Mouse (Mus musculus): ENCODE measurements around the gene Nxnl2. TPM values are rescaled to one million over a fixed set of nuclear protein-coding genes. Genes with fewer than 3 reads are reported as not detected.
A peak's percentile ranks its signal among the peaks of the same experiment; 100 is the strongest.

The Nxnl2 gene
- polyA plus RNA-seq (2015; fragmentation: Nextera tagmentation; extraction: Ambion mirVana), result 0.72 and 2.2 TPM in 2 replicates

DNA sequence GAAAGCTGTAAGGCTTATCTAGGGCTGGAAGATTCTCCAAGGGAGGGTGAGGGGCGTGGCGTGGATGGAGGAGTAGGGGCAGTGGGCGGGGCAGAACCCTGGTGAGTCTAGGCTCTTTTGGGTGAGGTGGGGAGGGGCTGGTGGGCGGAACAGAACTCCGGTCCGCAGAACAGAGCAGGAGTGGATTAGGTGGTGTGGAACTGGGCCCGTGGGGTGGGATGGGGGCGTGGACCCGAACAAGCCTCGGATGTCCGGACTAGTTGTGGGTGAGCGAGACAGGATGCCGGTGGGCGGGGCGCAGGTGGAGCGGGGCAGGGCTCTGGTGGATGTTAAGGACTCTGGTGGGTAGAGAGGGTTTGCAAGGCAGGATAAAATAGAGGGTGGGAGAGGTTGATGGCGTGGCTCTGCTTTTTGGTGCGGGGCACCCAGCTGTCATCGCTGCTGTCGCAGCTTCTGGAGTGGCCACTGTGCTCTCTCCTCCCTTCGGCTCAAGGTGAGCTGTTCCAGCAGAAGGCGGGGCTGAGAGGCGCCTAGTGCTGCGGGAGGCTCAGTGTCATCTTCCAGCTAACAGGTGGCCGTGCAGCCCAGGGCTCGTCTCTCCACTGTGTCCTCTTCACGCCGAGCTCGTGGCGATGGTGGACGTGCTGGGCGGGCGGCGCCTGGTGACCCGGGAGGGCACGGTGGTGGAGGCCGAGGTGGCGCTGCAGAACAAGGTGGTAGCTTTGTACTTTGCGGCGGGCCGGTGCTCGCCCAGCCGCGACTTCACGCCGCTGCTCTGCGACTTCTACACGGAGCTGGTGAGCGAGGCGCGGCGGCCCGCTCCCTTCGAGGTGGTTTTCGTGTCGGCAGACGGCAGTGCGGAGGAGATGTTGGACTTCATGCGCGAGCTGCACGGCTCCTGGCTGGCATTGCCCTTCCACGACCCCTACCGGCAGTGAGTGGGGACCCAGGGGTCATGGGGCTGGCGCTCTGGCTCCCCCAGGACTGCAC, at the start of gene Nxnl2:
Nxnl2 (plus strand) TSS at position 332 of the 990 bp plus-strand sequence.
- peak within 1 kb of the TSS; percentile 47 for H3K9ac ChIP-seq (replicated peaks; ENCODE audit: low read depth, low read length)
- peak within 1 kb of the TSS; percentile 95 for H3K4me2 ChIP-seq (ENCODE audit: low read length)
- H3K9me3 ChIP-seq (ENCODE audit: control insufficient read depth, low read length), result no peaks in the 10 kb centered on the region
- ATAC-seq, result peak; percentile 71
- H3K4me3 ChIP-seq (replicated peaks; ENCODE audit: low read length), result peak within 1 kb of the TSS; percentile 51
- peaks cover 12% of the 10 kb centered on the region for H3K4me1 ChIP-seq (replicated peaks; ENCODE audit: control insufficient read depth, insufficient read depth, low read length)
- H3K36me3 ChIP-seq (ENCODE audit: control insufficient read depth, insufficient read depth), result no peaks in the 10 kb centered on the region
- no peak within 1 kb of the TSS for H3K27ac ChIP-seq (ENCODE audit: low read length)
- under 1% methylated on average over 64 of the region's 64 CpGs for WGBS
- H3K27me3 ChIP-seq (replicated peaks; ENCODE audit: control insufficient read depth, insufficient read depth, low read length), result peaks cover 3% of the 10 kb centered on the region; the same call in 1 of the 2 replicates

GRCm38 (mm10) chr13:51121966-51122365, 48.9 kb upstream of the Nxnl2 start:
- no peak overlapping the region for H3K27ac ChIP-seq (ENCODE audit: low read length)
- no peak for ATAC-seq
- H3K27me3 ChIP-seq (replicated peaks; ENCODE audit: control insufficient read depth, insufficient read depth, low read length), result no peaks in the 10 kb centered on the region
- no peak overlapping the region for H3K4me3 ChIP-seq (replicated peaks; ENCODE audit: low read length)
- no peak overlapping the region for H3K4me2 ChIP-seq (ENCODE audit: low read length)
- no peaks in the 10 kb centered on the region for H3K9me3 ChIP-seq (ENCODE audit: control insufficient read depth, low read length)
- H3K4me1 ChIP-seq (replicated peaks; ENCODE audit: control insufficient read depth, insufficient read depth, low read length), result peaks cover 22% of the 10 kb centered on the region
- WGBS, result 35% methylated on average over 1 of the region's 1 CpGs
- no peak overlapping the region for H3K9ac ChIP-seq (replicated peaks; ENCODE audit: low read depth, low read length)
- H3K36me3 ChIP-seq (ENCODE audit: control insufficient read depth, insufficient read depth), result no peaks in the 10 kb centered on the region

GRCm38 (mm10) chr13:51122771-51123170, 48.1 kb upstream of the Nxnl2 start:
- H3K9me3 ChIP-seq (ENCODE audit: control insufficient read depth, low read length), result no peaks in the 10 kb centered on the region
- H3K4me2 ChIP-seq (ENCODE audit: low read length), result no peak overlapping the region
- ATAC-seq, result no peak
- WGBS, result 80% methylated on average over 8 of the region's 8 CpGs
- no peaks in the 10 kb centered on the region for H3K27me3 ChIP-seq (replicated peaks; ENCODE audit: control insufficient read depth, insufficient read depth, low read length)
- peaks cover 22% of the 10 kb centered on the region for H3K4me1 ChIP-seq (replicated peaks; ENCODE audit: control insufficient read depth, insufficient read depth, low read length)
- H3K27ac ChIP-seq (ENCODE audit: low read length), result no peak overlapping the region
- H3K9ac ChIP-seq (replicated peaks; ENCODE audit: low read depth, low read length), result no peak overlapping the region
- no peaks in the 10 kb centered on the region for H3K36me3 ChIP-seq (ENCODE audit: control insufficient read depth, insufficient read depth)
- H3K4me3 ChIP-seq (replicated peaks; ENCODE audit: low read length), result no peak overlapping the region

- Histone ChIP-seq H3K4me3 (replicated peaks; ENCODE audit: low read length) (no peak overlapping the region), H3K4me2 (ENCODE audit: low read length) (no peak overlapping the region), H3K36me3 (ENCODE audit: control insufficient read depth, insufficient read depth) (peaks cover 6% of the 10 kb centered on the region; the same call in 1 of the 2 replicates), H3K9me3 (ENCODE audit: control insufficient read depth, low read length) (no peaks in the 10 kb centered on the region), H3K9ac (replicated peaks; ENCODE audit: low read depth, low read length) (no peak overlapping the region), H3K4me1 (replicated peaks; ENCODE audit: control insufficient read depth, insufficient read depth, low read length) (peaks cover 2% of the 10 kb centered on the region), H3K27ac (ENCODE audit: low read length) (no peak overlapping the region), H3K27me3 (replicated peaks; ENCODE audit: control insufficient read depth, insufficient read depth, low read length) (no peaks in the 10 kb centered on the region)
- ATAC-seq, result no peak
- 81% methylated on average over 8 of the region's 8 CpGs for WGBS
These were observed 45.5 kb upstream of the Nxnl2 start for GRCm38 (mm10) chr13:51125357-51125756.

DNA sequence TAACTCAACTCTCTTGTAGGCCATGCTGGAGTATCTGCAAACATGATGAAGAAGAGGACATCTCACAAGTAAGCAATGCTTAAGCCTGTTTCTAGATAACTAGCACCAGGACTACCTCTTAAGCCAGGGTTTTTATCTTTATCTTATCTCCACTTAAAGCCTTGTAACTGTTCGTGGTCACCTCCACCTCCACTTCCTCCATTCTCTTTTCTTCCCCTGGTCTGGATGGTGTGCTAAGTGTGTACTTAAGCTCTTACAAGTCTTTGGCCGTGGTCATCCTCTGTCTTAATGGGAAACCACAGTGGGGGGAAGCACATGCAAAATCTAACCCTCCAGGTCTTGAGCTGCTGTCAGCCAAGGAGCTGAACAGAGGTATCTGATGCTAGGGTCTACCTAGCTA, 42.9 kb upstream of the Nxnl2 start:
- H3K27me3 ChIP-seq (replicated peaks; ENCODE audit: control insufficient read depth, insufficient read depth, low read length), result no peaks in the 10 kb centered on the region
- no peaks in the 10 kb centered on the region for H3K9me3 ChIP-seq (ENCODE audit: control insufficient read depth, low read length)
- H3K4me2 ChIP-seq (ENCODE audit: low read length), result no peak overlapping the region
- no peak for ATAC-seq
- no peak overlapping the region for H3K27ac ChIP-seq (ENCODE audit: low read length)
- 96% methylated on average over 2 of the region's 2 CpGs for WGBS
- no peak overlapping the region for H3K4me3 ChIP-seq (replicated peaks; ENCODE audit: low read length)
- H3K4me1 ChIP-seq (replicated peaks; ENCODE audit: control insufficient read depth, insufficient read depth, low read length), result no peaks in the 10 kb centered on the region
- no peak overlapping the region for H3K9ac ChIP-seq (replicated peaks; ENCODE audit: low read depth, low read length)
- H3K36me3 ChIP-seq (ENCODE audit: control insufficient read depth, insufficient read depth), result peaks cover 6% of the 10 kb centered on the region; the same call in 1 of the 2 replicates

DNA sequence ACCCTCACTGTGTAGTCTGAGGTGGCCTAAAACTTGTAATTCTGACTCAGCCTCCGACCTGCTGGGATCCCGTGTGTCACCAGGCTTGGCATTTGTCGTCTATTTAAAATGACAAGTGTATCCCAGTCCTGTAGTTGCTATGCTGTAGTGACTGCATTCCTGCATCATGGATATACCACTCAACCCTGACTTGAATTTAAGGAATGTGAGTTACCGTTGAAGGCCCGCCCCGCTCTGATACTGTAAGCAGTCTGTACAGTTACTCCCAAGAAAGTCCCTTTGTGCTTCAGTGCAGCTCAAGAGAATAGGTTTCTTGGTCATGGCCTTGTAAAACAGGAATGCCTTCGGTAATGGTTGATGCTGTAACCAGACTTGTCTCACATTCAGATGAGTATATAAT, 42.4 kb upstream of the Nxnl2 start:
- no peak overlapping the region for H3K4me2 ChIP-seq (ENCODE audit: low read length)
- H3K27ac ChIP-seq (ENCODE audit: low read length), result no peak overlapping the region
- WGBS, result 93% methylated on average over 7 of the region's 7 CpGs
- peaks cover 6% of the 10 kb centered on the region; the same call in 1 of the 2 replicates for H3K36me3 ChIP-seq (ENCODE audit: control insufficient read depth, insufficient read depth)
- no peaks in the 10 kb centered on the region for H3K9me3 ChIP-seq (ENCODE audit: control insufficient read depth, low read length)
- H3K9ac ChIP-seq (replicated peaks; ENCODE audit: low read depth, low read length), result no peak overlapping the region
- H3K27me3 ChIP-seq (replicated peaks; ENCODE audit: control insufficient read depth, insufficient read depth, low read length), result no peaks in the 10 kb centered on the region
- H3K4me1 ChIP-seq (replicated peaks; ENCODE audit: control insufficient read depth, insufficient read depth, low read length), result no peaks in the 10 kb centered on the region
- H3K4me3 ChIP-seq (replicated peaks; ENCODE audit: low read length), result no peak overlapping the region
- no peak for ATAC-seq

DNA sequence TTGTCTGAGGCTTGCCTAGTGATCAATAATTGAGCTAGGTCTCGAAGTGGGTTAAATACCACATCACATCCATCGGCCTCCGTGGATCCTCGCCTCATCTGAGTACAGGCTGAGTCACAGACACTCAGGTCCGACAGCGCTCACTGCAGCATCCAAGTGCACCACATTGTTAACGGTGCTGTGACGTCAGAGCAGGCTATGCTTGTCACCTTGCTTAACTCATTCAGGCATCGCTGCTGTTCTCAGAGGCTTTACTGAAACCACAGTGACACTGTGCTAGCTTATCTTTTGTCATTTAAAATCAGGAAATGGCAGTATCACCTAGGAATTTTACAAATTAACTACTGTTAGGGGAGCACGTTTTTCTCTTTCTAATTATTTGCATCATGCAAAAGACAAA, 39.6 kb upstream of the Nxnl2 start:
- Histone ChIP-seq H3K36me3 (ENCODE audit: control insufficient read depth, insufficient read depth) (peaks cover 8% of the 10 kb centered on the region; the same call in 1 of the 2 replicates), H3K4me2 (ENCODE audit: low read length) (no peak overlapping the region), H3K4me3 (replicated peaks; ENCODE audit: low read length) (no peak overlapping the region), H3K9ac (replicated peaks; ENCODE audit: low read depth, low read length) (no peak overlapping the region), H3K9me3 (ENCODE audit: control insufficient read depth, low read length) (no peaks in the 10 kb centered on the region), H3K27me3 (replicated peaks; ENCODE audit: control insufficient read depth, insufficient read depth, low read length) (no peaks in the 10 kb centered on the region), H3K27ac (ENCODE audit: low read length) (no peak overlapping the region), H3K4me1 (replicated peaks; ENCODE audit: control insufficient read depth, insufficient read depth, low read length) (no peaks in the 10 kb centered on the region)
- WGBS, result 85% methylated on average over 10 of the region's 10 CpGs
- ATAC-seq, result no peak

DNA sequence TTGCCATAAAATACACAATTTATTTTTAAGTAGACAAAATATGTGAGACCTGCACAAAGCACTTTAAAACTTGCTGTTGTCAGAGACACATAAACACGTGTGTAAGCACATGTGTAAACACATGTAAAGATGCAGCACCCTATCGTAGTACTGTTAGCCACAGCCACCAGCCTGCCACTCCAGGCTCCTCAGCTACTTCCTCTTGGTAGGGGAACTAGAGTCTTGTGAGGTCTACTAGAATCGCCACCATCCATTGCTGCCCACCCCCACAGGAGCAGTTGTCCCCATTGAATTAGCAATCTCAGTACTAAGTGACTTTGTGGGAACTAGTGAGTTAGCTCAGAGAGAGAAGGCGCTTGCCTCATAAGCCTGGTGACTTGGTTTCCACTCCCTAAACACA, 34.5 kb upstream of the Nxnl2 start:
- H3K27me3 ChIP-seq (replicated peaks; ENCODE audit: control insufficient read depth, insufficient read depth, low read length), result no peaks in the 10 kb centered on the region
- no peak for ATAC-seq
- 90% methylated on average over 4 of the region's 4 CpGs for WGBS
- H3K9ac ChIP-seq (replicated peaks; ENCODE audit: low read depth, low read length), result no peak overlapping the region
- peaks cover 11% of the 10 kb centered on the region for H3K36me3 ChIP-seq (ENCODE audit: control insufficient read depth, insufficient read depth)
- no peaks in the 10 kb centered on the region for H3K4me1 ChIP-seq (replicated peaks; ENCODE audit: control insufficient read depth, insufficient read depth, low read length)
- H3K4me2 ChIP-seq (ENCODE audit: low read length), result no peak overlapping the region
- H3K9me3 ChIP-seq (ENCODE audit: control insufficient read depth, low read length), result no peaks in the 10 kb centered on the region
- H3K4me3 ChIP-seq (replicated peaks; ENCODE audit: low read length), result no peak overlapping the region
- no peak overlapping the region for H3K27ac ChIP-seq (ENCODE audit: low read length)

DNA sequence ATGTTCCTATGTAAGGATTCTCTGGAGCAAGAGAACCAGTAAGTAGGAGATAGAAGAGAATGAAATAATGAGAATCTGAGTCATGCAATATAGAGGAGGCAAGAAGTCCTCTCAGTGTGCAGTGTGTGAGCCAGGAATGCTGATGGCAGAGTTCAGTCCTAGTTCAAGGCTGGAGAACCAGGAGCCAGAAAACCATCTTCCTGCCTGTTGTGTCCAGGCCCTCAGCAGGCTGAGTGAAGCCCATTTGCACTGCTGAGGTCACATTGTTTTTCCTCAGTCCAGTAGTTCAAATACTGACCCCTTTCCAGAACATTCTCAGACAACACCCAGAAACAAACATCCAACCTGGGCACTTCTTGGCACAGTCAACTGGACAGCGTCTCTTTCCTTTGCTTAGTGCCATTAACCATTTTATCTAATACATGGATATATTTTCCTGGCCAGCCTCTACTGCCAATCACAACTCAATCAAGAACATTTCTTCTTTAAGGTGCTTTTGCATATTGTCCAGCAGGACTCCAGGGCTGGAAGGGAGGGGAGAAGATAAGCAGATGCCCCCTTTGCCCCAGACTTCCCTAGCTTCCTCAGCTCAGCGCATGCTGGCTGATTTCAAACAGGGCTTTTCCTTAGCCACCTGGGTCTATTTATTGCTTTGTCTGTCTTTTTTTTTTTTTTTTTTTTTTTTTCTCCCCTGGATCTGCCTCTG, 33.7 kb upstream of the Nxnl2 start:
- Histone ChIP-seq H3K36me3 (ENCODE audit: control insufficient read depth, insufficient read depth) (peaks cover 11% of the 10 kb centered on the region), H3K9me3 (ENCODE audit: control insufficient read depth, low read length) (no peaks in the 10 kb centered on the region), H3K4me2 (ENCODE audit: low read length) (no peak overlapping the region), H3K27me3 (replicated peaks; ENCODE audit: control insufficient read depth, insufficient read depth, low read length) (no peaks in the 10 kb centered on the region), H3K4me3 (replicated peaks; ENCODE audit: low read length) (no peak overlapping the region), H3K9ac (replicated peaks; ENCODE audit: low read depth, low read length) (no peak overlapping the region), H3K4me1 (replicated peaks; ENCODE audit: control insufficient read depth, insufficient read depth, low read length) (no peaks in the 10 kb centered on the region), H3K27ac (ENCODE audit: low read length) (no peak overlapping the region)
- WGBS, result 72% methylated on average over 2 of the region's 2 CpGs
- ATAC-seq, result no peak

Measured in forebrain, embryonic 16.5 days (tissue).